9 mouse cellular contexts compared by ENCODE assay signal in the genomic region with DNA sequence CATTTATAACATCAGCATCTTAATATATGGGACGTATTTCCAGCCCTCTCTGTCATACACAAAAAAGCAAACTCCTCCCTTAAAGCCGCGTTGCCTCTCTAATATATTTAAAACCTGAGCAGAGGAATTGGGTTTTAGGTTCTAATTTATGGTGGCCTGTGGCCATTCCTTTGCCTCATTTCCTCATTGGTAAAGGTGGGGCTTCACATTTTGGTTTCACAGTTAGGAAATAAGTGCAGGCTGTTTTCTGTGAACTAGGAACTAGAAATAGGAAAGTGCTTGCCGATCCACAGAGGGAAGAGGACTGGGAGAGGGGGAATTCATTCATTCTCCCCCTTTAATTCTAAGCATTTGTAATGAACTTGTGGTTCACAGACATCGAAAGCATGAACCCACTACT. TPM values are rescaled to one million over a fixed set of nuclear protein-coding genes. Genes with fewer than 3 reads are reported as not detected.
A peak's percentile ranks its signal among the peaks of the same experiment; 100 is the strongest.
DNase-seq lines count a peak whose midpoint lies in the region; ATAC-seq and TF ChIP-seq lines count a peak whose summit lies in the region.
"Had no signal": no experiment of that assay in that cellular context is flagged by ENCODE, and none has a peak within 500 bp of the region (broad histone marks: within the 10 kb centered on the region; RNA-seq: fewer than 3 reads in every experiment).

No protein-coding gene starts in this region.

- H3K4me2 ChIP-seq in kidney, postnatal 0 days (ENCODE audit: low read length) = peak overlapping the region; percentile 60
- H3K4me2 ChIP-seq in intestine, embryonic 15.5 days (replicated peaks) = peak overlapping the region; percentile 83
- peak overlapping the region; percentile 66 for H3K4me2 ChIP-seq in midbrain, postnatal 0 days (ENCODE audit: low read depth, low read length, poor library complexity, severe bottlenecking)

- peak overlapping the region; percentile 94; the same call in 1 of the 2 replicates for H3K27ac ChIP-seq in kidney, postnatal 0 days
- no peak overlapping the region for H3K27ac ChIP-seq in embryonic facial prominence, embryonic 10.5 days (replicated peaks)
- 0 out of 2 replicates have a peak overlapping the region, but pooled peaks have one; percentile 95 for H3K27ac ChIP-seq in intestine, embryonic 15.5 days
- H3K27ac ChIP-seq in midbrain, postnatal 0 days (ENCODE audit: low read depth, low read length) = no peak overlapping the region

- H3K9ac ChIP-seq in kidney, postnatal 0 days (ENCODE audit: low read depth, low read length) = peak overlapping the region; percentile 96
- H3K9ac ChIP-seq in intestine, embryonic 15.5 days = peak overlapping the region; percentile 85
- peak overlapping the region; percentile 85 for H3K9ac ChIP-seq in midbrain, postnatal 0 days (replicated peaks; ENCODE audit: low read length, poor library complexity, severe bottlenecking)

- no peaks in the 10 kb centered on the region for H3K27me3 ChIP-seq in kidney, postnatal 0 days (ENCODE audit: insufficient read depth, low read length)
- no peaks in the 10 kb centered on the region for H3K27me3 ChIP-seq in embryonic facial prominence, embryonic 10.5 days (replicated peaks; ENCODE audit: low read depth, poor library complexity, severe bottlenecking)
- H3K27me3 ChIP-seq in intestine, embryonic 15.5 days (replicated peaks) = no peaks in the 10 kb centered on the region
- no peaks in the 10 kb centered on the region for H3K27me3 ChIP-seq in midbrain, postnatal 0 days (ENCODE audit: insufficient read depth, low read length)

- H3K9me3 ChIP-seq in kidney, postnatal 0 days (replicated peaks; ENCODE audit: low read length) = no peaks in the 10 kb centered on the region
- no peaks in the 10 kb centered on the region for H3K9me3 ChIP-seq in embryonic facial prominence, embryonic 10.5 days
- H3K9me3 ChIP-seq in intestine, embryonic 15.5 days = no peaks in the 10 kb centered on the region
- no peaks in the 10 kb centered on the region for H3K9me3 ChIP-seq in midbrain, postnatal 0 days (ENCODE audit: low read length)

- peaks cover 37% of the 10 kb centered on the region for H3K4me1 ChIP-seq in kidney, postnatal 0 days (replicated peaks; ENCODE audit: insufficient read depth, low read length)
- peaks cover 36% of the 10 kb centered on the region for H3K4me1 ChIP-seq in embryonic facial prominence, embryonic 10.5 days
- peaks cover 24% of the 10 kb centered on the region for H3K4me1 ChIP-seq in intestine, embryonic 15.5 days (replicated peaks)
- peaks cover 23% of the 10 kb centered on the region for H3K4me1 ChIP-seq in midbrain, postnatal 0 days (ENCODE audit: insufficient read depth, low read length)

- peak overlapping the region; percentile 96 for H3K4me3 ChIP-seq in kidney, postnatal 0 days (replicated peaks; ENCODE audit: low read depth, low read length)
- H3K4me3 ChIP-seq in embryonic facial prominence, embryonic 10.5 days = peak overlapping the region; percentile 89
- peak overlapping the region; percentile 79 for H3K4me3 ChIP-seq in intestine, embryonic 15.5 days (replicated peaks)
- H3K4me3 ChIP-seq in midbrain, postnatal 0 days (ENCODE audit: low read depth, low read length) = peak overlapping the region; percentile 97

- H3K36me3 ChIP-seq in kidney, postnatal 0 days (ENCODE audit: insufficient read depth, low read length) = no peaks in the 10 kb centered on the region
- peaks cover 12% of the 10 kb centered on the region for H3K36me3 ChIP-seq in embryonic facial prominence, embryonic 10.5 days (replicated peaks)
- H3K36me3 ChIP-seq in intestine, embryonic 15.5 days = no peaks in the 10 kb centered on the region
- no peaks in the 10 kb centered on the region for H3K36me3 ChIP-seq in midbrain, postnatal 0 days (ENCODE audit: insufficient read depth, low read length)

- WGBS in kidney, postnatal 0 days = 16% methylated on average over 5 of the region's 5 CpGs
- 49% methylated on average over 5 of the region's 5 CpGs for WGBS in embryonic facial prominence, embryonic 10.5 days
- 14% methylated on average over 5 of the region's 5 CpGs for WGBS in intestine, embryonic 15.5 days
- 31% methylated on average over 5 of the region's 5 CpGs for WGBS in midbrain, postnatal 0 days

- no peak for TF ChIP-seq CTCF in kidney, postnatal 0 days (IDR thresholded peaks at IDR 0.05; ENCODE audit: low read depth)
- TF ChIP-seq CTCF in midbrain, postnatal 0 days (IDR thresholded peaks at IDR 0.05) = no peak

- ATAC-seq in kidney, postnatal 0 days (replicated peaks; ENCODE audit: low FRiP score, low read depth) = no peak
- no peak for ATAC-seq in intestine, embryonic 15.5 days
- no peak for ATAC-seq in midbrain, postnatal 0 days (ENCODE audit: low FRiP score)
- no peak for ATAC-seq in erythroid progenitor cell, adult 5-6 weeks (replicated peaks; ENCODE audit: low FRiP score, poor library complexity, severe bottlenecking)

- DNase-seq in kidney, postnatal 0 days (ENCODE audit: low spot score) = no peak
- DNase-seq in kidney, postnatal 25 days = no peak
- no peak for DNase-seq in embryonic facial prominence, embryonic 10.5 days (ENCODE audit: low spot score)
- no peak for DNase-seq in midbrain, postnatal 0 days (ENCODE audit: low spot score)
- DNase-seq in frontal cortex, postnatal 25 days (ENCODE audit: low spot score in 2 of 2) = no peak
- DNase-seq in layer of hippocampus, adult 9-11 months = no peak

RNA-seq across cellular contexts. Expression of gene Arpc2, which starts 1.8 kb away (rescaled TPM):
- polyA plus RNA-seq in kidney, postnatal 0 days (2015; fragmentation: Nextera tagmentation; extraction: Ambion mirVana) = 487 TPM in 2 replicates
- 359 and 369 TPM in 2 replicates for polyA plus RNA-seq in embryonic facial prominence, embryonic 10.5 days (2016; fragmentation: Nextera tagmentation; extraction: Ambion mirVana)
- polyA plus RNA-seq in intestine, embryonic 15.5 days (2015; fragmentation: Nextera tagmentation; extraction: Ambion mirVana) = 518 and 584 TPM in 2 replicates
- total RNA-seq in midbrain, postnatal 0 days (2014; rRNA removed) = 149 and 183 TPM in 2 replicates
- polyA plus RNA-seq in midbrain, postnatal 0 days (2015; fragmentation: Nextera tagmentation; extraction: Ambion mirVana) = 442 and 464 TPM in 2 replicates
- 228 and 243 TPM in 2 replicates for total RNA-seq in erythroid progenitor cell, adult 5-6 weeks (2015; ENCODE audit: low replicate concordance)
- total RNA-seq in erythroid progenitor cell, adult 5-6 weeks (2017; ENCODE audit: low replicate concordance) = 69.4 and 89.7 TPM in 2 replicates

RNA-seq across cellular contexts. Expression of gene Gpbar1, which starts 40.7 kb away (rescaled TPM):
- 1.0 and 1.7 TPM in 2 replicates for polyA plus RNA-seq in kidney, postnatal 0 days (2015; fragmentation: Nextera tagmentation; extraction: Ambion mirVana)
- polyA plus RNA-seq in embryonic facial prominence, embryonic 10.5 days (2016; fragmentation: Nextera tagmentation; extraction: Ambion mirVana) = 0.41 and 0.70 TPM in 2 replicates
- 3.1 and 3.3 TPM in 2 replicates for polyA plus RNA-seq in intestine, embryonic 15.5 days (2015; fragmentation: Nextera tagmentation; extraction: Ambion mirVana)
- total RNA-seq in midbrain, postnatal 0 days (2014; rRNA removed) = 0.52 TPM in 1 of 2 replicates, not detected in the other
- polyA plus RNA-seq in midbrain, postnatal 0 days (2015; fragmentation: Nextera tagmentation; extraction: Ambion mirVana) = 0.16 TPM in 1 of 2 replicates, not detected in the other
- not detected in 2 replicates for total RNA-seq in erythroid progenitor cell, adult 5-6 weeks (2015; ENCODE audit: low replicate concordance)
- not detected in 2 replicates for total RNA-seq in erythroid progenitor cell, adult 5-6 weeks (2017; ENCODE audit: low replicate concordance)

RNA-seq across cellular contexts. Expression of gene Cxcr1, which starts 43.2 kb away (rescaled TPM):
- polyA plus RNA-seq in kidney, postnatal 0 days (2015; fragmentation: Nextera tagmentation; extraction: Ambion mirVana) = not detected in 2 replicates
- not detected in 2 replicates for polyA plus RNA-seq in embryonic facial prominence, embryonic 10.5 days (2016; fragmentation: Nextera tagmentation; extraction: Ambion mirVana)
- not detected in 2 replicates for polyA plus RNA-seq in intestine, embryonic 15.5 days (2015; fragmentation: Nextera tagmentation; extraction: Ambion mirVana)
- total RNA-seq in midbrain, postnatal 0 days (2014; rRNA removed) = not detected in 2 replicates
- not detected in 2 replicates for polyA plus RNA-seq in midbrain, postnatal 0 days (2015; fragmentation: Nextera tagmentation; extraction: Ambion mirVana)
- total RNA-seq in erythroid progenitor cell, adult 5-6 weeks (2015; ENCODE audit: low replicate concordance) = not detected in 2 replicates
- not detected in 2 replicates for total RNA-seq in erythroid progenitor cell, adult 5-6 weeks (2017; ENCODE audit: low replicate concordance)
- polyA plus RNA-seq: thymus, postnatal 0 days had no signal

RNA-seq across cellular contexts. Expression of gene Aamp, which starts 46.9 kb away (rescaled TPM):
- polyA plus RNA-seq in kidney, postnatal 0 days (2015; fragmentation: Nextera tagmentation; extraction: Ambion mirVana) = 248 and 264 TPM in 2 replicates
- polyA plus RNA-seq in embryonic facial prominence, embryonic 10.5 days (2016; fragmentation: Nextera tagmentation; extraction: Ambion mirVana) = 259 and 262 TPM in 2 replicates
- polyA plus RNA-seq in intestine, embryonic 15.5 days (2015; fragmentation: Nextera tagmentation; extraction: Ambion mirVana) = 225 and 244 TPM in 2 replicates
- 139 and 148 TPM in 2 replicates for total RNA-seq in midbrain, postnatal 0 days (2014; rRNA removed)
- polyA plus RNA-seq in midbrain, postnatal 0 days (2015; fragmentation: Nextera tagmentation; extraction: Ambion mirVana) = 203 and 216 TPM in 2 replicates
- total RNA-seq in erythroid progenitor cell, adult 5-6 weeks (2015; ENCODE audit: low replicate concordance) = 12.6 and 14.3 TPM in 2 replicates
- total RNA-seq in erythroid progenitor cell, adult 5-6 weeks (2017; ENCODE audit: low replicate concordance) = 17.1 and 26.6 TPM in 2 replicates

RNA-seq across cellular contexts. Expression of gene Pnkd, which starts 47.1 kb away (rescaled TPM):
- 162 and 169 TPM in 2 replicates for polyA plus RNA-seq in kidney, postnatal 0 days (2015; fragmentation: Nextera tagmentation; extraction: Ambion mirVana)
- polyA plus RNA-seq in embryonic facial prominence, embryonic 10.5 days (2016; fragmentation: Nextera tagmentation; extraction: Ambion mirVana) = 108 and 109 TPM in 2 replicates
- polyA plus RNA-seq in intestine, embryonic 15.5 days (2015; fragmentation: Nextera tagmentation; extraction: Ambion mirVana) = 120 and 127 TPM in 2 replicates
- total RNA-seq in midbrain, postnatal 0 days (2014; rRNA removed) = 101 and 116 TPM in 2 replicates
- polyA plus RNA-seq in midbrain, postnatal 0 days (2015; fragmentation: Nextera tagmentation; extraction: Ambion mirVana) = 135 and 140 TPM in 2 replicates
- 6.5 and 12.2 TPM in 2 replicates for total RNA-seq in erythroid progenitor cell, adult 5-6 weeks (2015; ENCODE audit: low replicate concordance)
- total RNA-seq in erythroid progenitor cell, adult 5-6 weeks (2017; ENCODE audit: low replicate concordance) = 0.76 and 1.8 TPM in 2 replicates

Comparison
In these comparisons a context has a peak if more than half of its experiments do, and no peak if none do; other contexts are left out.
1. H3K27ac ChIP-seq: peak in kidney, postnatal 0 days (single experiment) and intestine, embryonic 15.5 days (single experiment); none in embryonic facial prominence, embryonic 10.5 days (single experiment) and midbrain, postnatal 0 days (single experiment).
2. Peak in every context shown above with its lines, with median percentiles within 50 percentile points of each other: H3K4me2 ChIP-seq, H3K4me3 ChIP-seq and H3K9ac ChIP-seq.